Mouse (Mus musculus) left cerebral cortex, adult 11 months (tissue): ENCODE results near the gene Mat2a.
A peak's percentile ranks its signal among the peaks of the same experiment; 100 is the strongest.

ENCODE experiments used
- DNase-seq: peaks from one replicate; pipeline ENCODE4 v3.0.0; 2022; ENCODE audit warnings: low spot score

Mat2a gene

DNA sequence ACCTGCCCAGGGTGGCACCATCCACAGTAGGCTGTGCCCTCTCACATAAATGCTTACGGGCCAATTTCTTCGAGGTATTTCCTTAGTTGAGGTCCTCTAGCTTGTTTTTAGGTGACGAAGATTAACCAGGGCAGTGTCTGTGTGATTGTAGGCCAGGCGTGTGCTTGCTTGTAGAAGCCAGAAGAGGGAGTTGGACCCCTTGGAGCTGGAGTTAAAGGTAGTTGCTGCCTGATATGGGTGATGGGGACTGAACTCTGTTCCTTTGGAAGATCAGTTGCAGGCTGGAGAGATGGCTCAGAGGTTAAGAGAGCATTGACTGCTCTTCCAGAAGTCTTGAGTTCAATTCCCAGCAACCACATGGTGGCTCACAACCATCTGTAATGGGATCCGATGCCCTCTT lies 24.2 kb downstream of the Mat2a start:
- no peak for DNase-seq

DNA sequence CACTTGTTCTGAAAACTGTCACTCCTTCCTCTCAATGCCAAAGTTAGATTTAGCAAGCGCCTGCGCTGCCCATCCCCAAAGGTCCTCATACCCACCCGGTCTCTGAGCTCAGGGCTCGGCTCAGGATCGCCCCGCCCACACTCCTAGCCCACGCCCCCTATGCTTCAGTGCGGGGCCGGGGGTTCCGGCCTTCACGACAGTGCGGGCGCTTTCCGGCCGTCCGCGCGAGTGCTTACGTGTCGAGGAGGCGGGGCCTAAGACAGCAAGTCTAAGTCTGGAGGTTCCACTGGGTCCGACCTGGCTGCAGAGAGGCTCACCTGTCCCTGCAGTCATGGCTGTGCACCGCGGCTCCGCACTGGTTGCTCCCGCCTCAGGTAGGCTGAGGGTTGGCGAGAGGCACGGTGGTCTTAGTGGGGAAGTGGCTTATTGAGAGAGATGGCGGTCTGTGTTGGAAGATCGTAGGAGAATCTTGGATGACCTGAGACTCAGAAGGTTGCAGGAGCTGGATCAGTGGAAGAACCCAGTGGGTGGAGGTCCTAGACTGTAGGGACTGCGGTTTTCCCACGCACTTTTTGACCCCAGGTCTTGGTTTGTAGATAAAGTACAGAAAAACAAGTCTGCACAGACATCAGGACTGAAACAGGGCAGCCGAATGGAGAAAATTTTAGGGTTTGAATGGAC lies 25.1 kb downstream of the Mat2a start, which contains the start of gene Ggcx:
Gene Ggcx (plus strand): TSS at position 233 of the 681 bp plus-strand sequence.
- DNase-seq: peak; percentile 87

GRCm38 (mm10) chr6:72410518-72410917 lies 28.8 kb downstream of the Mat2a start:
- DNase-seq: no peak

GRCm38 (mm10) chr6:72410003-72410402 lies 29.4 kb downstream of the Mat2a start:
- no peak for DNase-seq

GRCm38 (mm10) chr6:72409567-72409966 lies 29.8 kb downstream of the Mat2a start:
- DNase-seq: no peak

DNA sequence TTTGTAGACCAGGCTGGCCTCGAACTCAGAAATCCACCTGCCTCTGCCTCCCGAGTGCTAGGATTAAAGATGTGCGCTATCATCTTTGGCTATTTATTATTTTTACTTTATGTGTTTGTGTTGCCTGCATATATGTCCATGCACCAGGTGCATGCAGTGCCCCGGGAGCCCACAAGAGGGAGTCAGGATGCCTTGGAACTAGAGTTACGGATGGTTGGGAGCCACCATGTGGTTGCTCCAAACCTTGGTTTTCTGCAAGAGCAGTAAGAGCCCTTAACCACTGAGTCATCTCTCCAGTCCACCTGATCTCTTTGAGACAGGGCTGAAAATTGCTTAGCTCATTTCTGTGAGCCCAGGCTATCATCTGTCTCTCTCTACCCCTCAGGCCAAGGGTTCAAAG lies 32.2 kb downstream of the Mat2a start:
- DNase-seq: peak; percentile 73

GRCm38 (mm10) chr6:72405356-72405755 lies 34.0 kb downstream of the Mat2a start:
- DNase-seq: no peak

- no peak for DNase-seq
Measured at GRCm38 (mm10) chr6:72401875-72402274, 37.5 kb downstream of the Mat2a start.

GRCm38 (mm10) chr6:72399967-72400366 lies 39.4 kb downstream of the Mat2a start:
- DNase-seq: no peak

- no peak for DNase-seq
Measured at GRCm38 (mm10) chr6:72396837-72397251, 42.5 kb downstream of the Mat2a start.

- no peak for DNase-seq
Measured at GRCm38 (mm10) chr6:72392341-72392740, 47.0 kb downstream of the Mat2a start.

- no peak for DNase-seq
Measured at GRCm38 (mm10) chr6:72390795-72391521, 48.4 kb downstream of the Mat2a start.

- no peak for DNase-seq
Measured at GRCm38 (mm10) chr6:72389941-72390771, 49.2 kb downstream of the Mat2a start, which contains the start of gene Vamp8. TSS of gene Vamp8 (minus strand) at chr6:72390703.

DNA sequence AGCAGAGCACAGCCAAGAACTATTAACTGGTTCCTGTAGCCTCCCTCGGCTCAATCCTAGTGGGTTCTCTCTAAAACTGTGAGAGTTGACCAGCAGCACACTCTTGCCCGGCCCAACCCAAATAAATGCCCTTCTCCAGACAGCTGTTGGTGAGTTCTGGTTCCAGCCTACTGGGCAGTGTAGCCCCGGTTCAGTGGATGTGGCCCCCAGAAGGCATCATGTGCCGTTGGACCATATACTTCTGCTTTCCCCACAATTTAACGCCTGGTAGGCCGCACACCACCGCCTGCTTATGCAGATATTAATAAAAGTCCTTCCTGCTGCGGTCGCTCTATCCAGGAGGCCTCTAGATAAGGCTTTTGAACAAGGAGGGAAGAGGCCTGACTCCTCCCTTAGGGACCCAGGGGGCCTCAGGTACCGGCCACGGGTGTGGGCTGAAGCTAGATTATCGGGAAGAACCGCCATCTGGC lies 49.9 kb downstream of the Mat2a start:
- DNase-seq: no peak

GRCm38 (mm10) chr6:72388791-72389329 lies 50.5 kb downstream of the Mat2a start:
- no peak for DNase-seq

DNA sequence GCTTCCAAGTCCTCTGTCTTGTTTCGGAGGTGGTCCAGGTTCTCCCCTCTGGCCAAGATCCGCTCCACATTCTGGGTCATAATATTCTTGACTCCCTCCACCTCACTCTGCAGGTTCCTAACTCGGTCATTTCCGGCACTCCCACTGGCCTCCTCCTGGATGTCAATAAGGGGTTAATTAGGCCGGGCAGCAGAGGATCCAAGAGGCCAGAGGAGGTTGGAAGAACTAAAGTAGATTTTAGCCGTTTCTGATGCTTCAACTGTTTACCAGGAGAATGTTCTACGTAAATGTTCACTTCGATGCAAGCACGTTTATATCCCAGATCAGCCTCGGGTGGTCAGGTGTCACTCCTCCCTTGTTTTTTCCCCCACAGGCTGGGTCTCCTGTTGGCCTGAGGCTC lies 51.1 kb downstream of the Mat2a start:
- no peak for DNase-seq

GRCm38 (mm10) chr6:72387816-72388215 lies 51.5 kb downstream of the Mat2a start:
- DNase-seq: no peak

- no peak for DNase-seq
Measured at GRCm38 (mm10) chr6:72386561-72386960, 52.8 kb downstream of the Mat2a start.

- DNase-seq: no peak
Measured at GRCm38 (mm10) chr6:72385258-72385657, 54.1 kb downstream of the Mat2a start.

- no peak for DNase-seq
Measured at GRCm38 (mm10) chr6:72383952-72384351, 55.4 kb downstream of the Mat2a start.

DNA sequence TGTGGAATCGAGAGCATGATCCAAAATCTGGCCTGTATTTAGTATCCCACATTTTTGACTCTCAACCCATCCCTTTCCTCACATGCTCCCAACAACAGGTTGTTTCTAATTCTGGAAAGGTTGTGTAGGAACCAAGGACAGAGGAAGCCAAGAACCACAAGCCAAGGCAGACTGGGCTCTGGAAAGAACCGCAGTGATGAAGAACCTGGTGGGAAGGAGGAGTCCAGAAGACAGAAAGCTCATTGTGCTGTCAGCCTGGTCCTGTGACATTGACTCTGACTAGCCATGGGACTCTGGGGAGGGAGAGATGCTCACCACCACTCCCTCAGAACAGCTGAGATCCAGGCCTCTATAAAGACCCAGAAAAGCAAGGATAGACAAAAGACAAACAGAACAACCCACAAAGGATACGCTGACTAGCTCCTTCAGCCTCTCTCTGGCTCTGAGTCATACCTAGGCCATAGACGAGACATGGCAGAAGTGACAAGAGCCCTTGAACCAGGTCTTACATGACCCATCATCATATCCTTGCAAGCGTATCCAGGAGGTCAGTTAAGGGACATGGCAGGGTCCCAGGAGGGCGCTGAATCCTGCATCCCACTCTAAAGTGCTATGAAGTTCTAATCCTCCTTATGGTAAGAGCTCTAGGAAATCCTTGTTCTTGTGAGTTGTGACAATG lies 56.1 kb downstream of the Mat2a start:
- DNase-seq: no peak
